Mouse (Mus musculus) intestine, embryonic 14.5 days (tissue): ENCODE data around the gene Wrnip1. TPM values are rescaled to one million over a fixed set of nuclear protein-coding genes. Genes with fewer than 3 reads are reported as not detected.

Experiments
- ATAC-seq: fragments of 200-750 bp; cut with Nextera tagmentation; replicated peaks from 2 replicates; pipeline ENCODE4 v1.8.0; 2017; ENCODE audit warnings: low read depth, moderate number of reproducible peaks, moderate TSS enrichment, moderate library complexity; ENCODE audit not compliant: low FRiP score, low TSS enrichment
- DNase-seq: peaks from one replicate; pipeline ENCODE4 v3.0.0-alpha.2; 2018; ENCODE audit warnings: low spot score
- H3K27ac ChIP-seq: fragments of 300-500 bp; sonication (generic); 2 replicates; pipeline ENCODE4 v1.5.1; 2014; ENCODE audit warnings: low read depth, mild to moderate bottlenecking, control low read depth
- H3K27me3 ChIP-seq: fragments of 300-500 bp; sonication (generic); replicated peaks from 2 replicates; pipeline ENCODE4 v1.6.1; 2014; ENCODE audit warnings: low read length, control low read depth; ENCODE audit not compliant: control insufficient read depth, insufficient read depth
- H3K36me3 ChIP-seq: fragments of 300-500 bp; sonication (generic); 2 replicates; pipeline ENCODE4 v1.6.1; 2014; ENCODE audit warnings: low read length, control low read depth; ENCODE audit not compliant: control insufficient read depth, insufficient read depth
- H3K4me1 ChIP-seq: fragments of 300-500 bp; sonication (generic); replicated peaks from 2 replicates; pipeline ENCODE4 v1.6.1; 2014; ENCODE audit warnings: low read length, control low read depth, mixed read lengths; ENCODE audit not compliant: control insufficient read depth, insufficient read depth
- H3K4me2 ChIP-seq: fragments of 300-500 bp; sonication (generic); 2 replicates; pipeline ENCODE4 v1.6.1; 2014; ENCODE audit warnings: low read length
- H3K4me3 ChIP-seq: fragments of 300-500 bp; sonication (generic); 2 replicates; pipeline ENCODE4 v1.5.1; 2014; ENCODE audit warnings: low read depth, low read length, control low read depth, mixed read lengths
- H3K9ac ChIP-seq: fragments of 300-500 bp; sonication (generic); 2 replicates; pipeline ENCODE4 v1.6.1; 2014; ENCODE audit warnings: mild to moderate bottlenecking, low read length
- H3K9me3 ChIP-seq: fragments of 300-500 bp; sonication (generic); 2 replicates; pipeline ENCODE4 v1.6.1; 2016; ENCODE audit warnings: low read length, control low read depth; ENCODE audit not compliant: control insufficient read depth
- WGBS: fragments of 180-500 bp; shearing (Covaris S2); extraction: QIAGEN DNeasy Blood & Tissue Kit; methylation state at CpG from one replicate; pipeline ENCODE4 v1.1.7; 2014; 5-methylcytosine and 5-hydroxymethylcytosine counted together
- polyA plus RNA-seq: library from polyadenylated mRNA; unstranded; fragments of >200 nt; fragmentation: Nextera tagmentation; extraction: Ambion mirVana; gene quantifications from 2 replicates; pipeline ENCODE4 v1.2.1, GENCODE M21; 2014

The Wrnip1 gene
- polyA plus RNA-seq, 1 experiment from 2014 or later = 20.7 TPM

- Histone ChIP-seq H3K4me2 (no peak overlapping the region), H3K4me1 (no peaks in the 10 kb centered on the region), H3K36me3 (peaks cover 61% of the 10 kb centered on the region), H3K4me3 (no peak overlapping the region), H3K27me3 (no peaks in the 10 kb centered on the region), H3K27ac (no peak overlapping the region), H3K9ac (no peak overlapping the region), H3K9me3 (no peaks in the 10 kb centered on the region)
- DNase-seq (no peak), ATAC-seq (no peak)
- WGBS = over 99% methylated on average over 4 of the region's 4 CpGs
These were observed 19.8 kb downstream of the Wrnip1 start for GRCm38 (mm10) chr13:32821671-32822070.

GRCm38 (mm10) chr13:32823126-32823525 is 21.3 kb downstream of the Wrnip1 start:
- Histone ChIP-seq H3K9ac (no peak overlapping the region), H3K36me3 (peaks cover 46% of the 10 kb centered on the region), H3K4me3 (no peak overlapping the region), H3K4me1 (no peaks in the 10 kb centered on the region), H3K4me2 (no peak overlapping the region), H3K27ac (no peak overlapping the region), H3K27me3 (no peaks in the 10 kb centered on the region), H3K9me3 (no peaks in the 10 kb centered on the region)
- DNase-seq = no peak
- 86% methylated on average over 6 of the region's 6 CpGs for WGBS
- ATAC-seq = no peak

GRCm38 (mm10) chr13:32824377-32825330 is 22.8 kb downstream of the Wrnip1 start:
- WGBS = 75% methylated on average over 6 of the region's 6 CpGs
- no peak for ATAC-seq

DNA sequence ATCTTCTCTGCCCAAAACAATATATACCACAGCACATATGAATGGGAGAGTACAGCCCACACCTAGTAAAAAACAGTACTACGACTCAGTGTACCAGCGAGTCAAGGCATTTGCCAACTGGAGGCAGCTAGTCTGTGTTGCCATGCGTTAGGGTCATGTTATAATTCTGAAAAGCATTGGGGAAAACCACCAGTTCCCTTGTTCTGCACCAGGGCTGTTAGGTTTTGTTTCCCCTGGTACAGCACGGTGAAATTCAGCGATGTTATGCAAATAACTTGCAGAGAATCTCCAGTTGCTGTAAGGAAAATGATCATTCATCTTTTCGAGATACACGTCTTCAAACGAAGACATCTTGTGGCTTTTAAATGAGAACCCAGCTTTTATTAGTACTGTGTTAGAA is 23.7 kb downstream of the Wrnip1 start:
- Histone ChIP-seq H3K27ac (no peak overlapping the region), H3K4me1 (no peaks in the 10 kb centered on the region), H3K4me3 (no peak overlapping the region), H3K27me3 (no peaks in the 10 kb centered on the region), H3K4me2 (no peak overlapping the region), H3K9ac (no peak overlapping the region), H3K9me3 (no peaks in the 10 kb centered on the region), H3K36me3 (peaks cover 25% of the 10 kb centered on the region)
- DNase-seq (no peak), ATAC-seq (no peak)
- WGBS = 91% methylated on average over 8 of the region's 8 CpGs

More at GRCm38 (mm10) chr13:32824377-32825330, 22.8 kb downstream of the Wrnip1 start:
- Histone ChIP-seq H3K27me3 (no peaks in the 10 kb centered on the region), H3K9ac (no peak overlapping the region), H3K36me3 (peaks cover 34% of the 10 kb centered on the region), H3K4me1 (no peaks in the 10 kb centered on the region), H3K27ac (no peak overlapping the region), H3K4me3 (no peak overlapping the region), H3K4me2 (no peak overlapping the region), H3K9me3 (no peaks in the 10 kb centered on the region)
- DNase-seq = no peak

- WGBS = 74% methylated on average over 3 of the region's 3 CpGs
- H3K27me3 ChIP-seq = no peaks in the 10 kb centered on the region
- H3K9ac ChIP-seq = no peak overlapping the region
- H3K4me1 ChIP-seq = no peaks in the 10 kb centered on the region
- H3K9me3 ChIP-seq = no peaks in the 10 kb centered on the region
- no peak overlapping the region for H3K4me2 ChIP-seq
- no peak overlapping the region for H3K4me3 ChIP-seq
- DNase-seq (no peak), ATAC-seq (no peak)
- H3K27ac ChIP-seq = no peak overlapping the region
- peaks cover 10% of the 10 kb centered on the region; the same call in 1 of the 2 replicates for H3K36me3 ChIP-seq
These were observed 25.4 kb downstream of the Wrnip1 start for GRCm38 (mm10) chr13:32827111-32827822.

- Histone ChIP-seq H3K4me1 (no peaks in the 10 kb centered on the region), H3K36me3 (peaks cover 5% of the 10 kb centered on the region; the same call in 1 of the 2 replicates), H3K9me3 (no peaks in the 10 kb centered on the region), H3K4me2 (no peak overlapping the region), H3K27me3 (no peaks in the 10 kb centered on the region), H3K9ac (no peak overlapping the region), H3K4me3 (no peak overlapping the region), H3K27ac (no peak overlapping the region)
- peak; percentile 81 for DNase-seq
- no peak for ATAC-seq
- WGBS = 59% methylated on average over 4 of the region's 4 CpGs
These were observed 26.1 kb downstream of the Wrnip1 start for GRCm38 (mm10) chr13:32827951-32828350.

GRCm38 (mm10) chr13:32828886-32829285 is 27.0 kb downstream of the Wrnip1 start:
- DNase-seq (no peak), ATAC-seq (no peak)
- Histone ChIP-seq H3K4me3 (no peak overlapping the region), H3K9me3 (no peaks in the 10 kb centered on the region), H3K4me1 (no peaks in the 10 kb centered on the region), H3K4me2 (no peak overlapping the region), H3K36me3 (no peaks in the 10 kb centered on the region), H3K27ac (no peak overlapping the region), H3K27me3 (no peaks in the 10 kb centered on the region), H3K9ac (no peak overlapping the region)
- 85% methylated on average over 4 of the region's 4 CpGs for WGBS

- Histone ChIP-seq H3K27ac (peak overlapping the region; percentile 36), H3K27me3 (no peaks in the 10 kb centered on the region), H3K4me1 (no peaks in the 10 kb centered on the region), H3K4me3 (no peak overlapping the region), H3K9ac (no peak overlapping the region), H3K36me3 (no peaks in the 10 kb centered on the region), H3K4me2 (no peak overlapping the region), H3K9me3 (no peaks in the 10 kb centered on the region)
- DNase-seq (no peak), ATAC-seq (peak; percentile 76; the same call in 1 of the 2 replicates)
- WGBS = 60% methylated on average over 3 of the region's 3 CpGs
These were observed 29.9 kb downstream of the Wrnip1 start for GRCm38 (mm10) chr13:32831505-32832273.
